Mouse (Mus musculus): ENCODE results near the gene Hist1h2bl. TPM values are rescaled to one million over a fixed set of nuclear protein-coding genes. Genes with fewer than 3 reads are reported as not detected.
"Not testable (repeated sequence)": the region's sequence is repeated elsewhere in the genome, so short reads cannot be mapped to it uniquely, and the experiment has no call there.

Gene Hist1h2bl
- total RNA-seq (2021): 10 to 100 TPM; 79.9 to 84.7 TPM
- long read RNA-seq, experiment 1: 0 reads
- long read RNA-seq, experiment 2: 0 reads

- intact Hi-C loops (cut with DNase I; ENCODE audit: low total_unique reads): not testable (repeated sequence)
- peak; percentile 46 for DNase-seq
Observed at GRCm38 (mm10) chr13:21715864-21716539, at the start of gene Hist1h2bl, which contains the start of gene Hist1h2ai. Gene Hist1h2bl, minus strand, starts transcription at chr13:21716143. Gene Hist1h2ai, plus strand, starts transcription at chr13:21716422.

DNA sequence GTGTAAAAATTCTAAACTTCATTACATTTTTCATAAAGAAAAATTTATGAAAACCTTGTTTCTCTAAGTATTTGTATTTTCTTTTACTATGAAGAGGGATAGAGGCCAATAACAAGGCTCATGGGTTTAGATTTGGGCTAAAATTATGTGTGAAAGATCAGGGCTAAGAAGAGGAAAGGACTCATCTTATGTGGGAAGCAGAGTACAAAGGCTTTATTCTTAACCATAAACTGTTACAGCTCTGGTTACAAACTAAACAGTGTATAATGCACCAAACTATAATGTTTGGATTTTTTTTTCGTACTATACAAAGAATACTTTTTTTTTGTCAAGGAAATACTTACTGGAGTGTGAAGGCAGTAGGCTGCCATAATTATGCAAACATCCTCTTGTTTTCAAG, 39.8 kb upstream of the Hist1h2bl start:
- no peak for DNase-seq
- intact Hi-C loops (cut with DNase I; ENCODE audit: low total_unique reads): no loop called here

DNA sequence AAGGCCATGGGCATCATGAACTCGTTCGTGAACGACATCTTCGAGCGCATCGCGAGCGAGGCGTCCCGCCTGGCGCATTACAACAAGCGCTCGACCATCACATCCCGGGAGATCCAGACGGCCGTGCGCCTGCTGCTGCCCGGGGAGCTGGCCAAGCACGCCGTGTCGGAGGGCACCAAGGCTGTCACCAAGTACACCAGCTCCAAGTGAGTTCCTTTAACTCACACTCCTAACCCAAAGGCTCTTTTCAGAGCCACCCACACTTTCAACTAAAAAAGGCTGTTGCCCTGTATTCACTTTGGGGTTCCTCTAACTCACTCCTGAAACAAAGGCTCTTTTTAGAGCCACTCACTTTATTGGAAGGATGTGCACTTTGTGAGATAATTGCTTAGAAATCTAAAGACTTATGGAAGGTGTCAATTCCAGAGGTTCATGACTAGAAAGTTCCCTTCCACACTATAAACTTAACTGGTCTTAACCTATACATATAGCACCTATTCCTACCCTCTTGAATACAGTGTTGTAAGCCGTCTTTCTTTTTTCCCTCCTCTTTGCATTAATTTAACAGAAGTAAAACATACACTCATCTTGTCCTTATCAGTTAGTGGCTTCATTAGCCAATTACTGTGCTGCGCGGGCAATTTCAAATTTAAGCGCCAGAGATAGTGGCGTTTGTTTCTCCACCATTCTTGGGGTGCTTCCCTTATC, 38.5 kb upstream of the Hist1h2bl start:
- DNase-seq; intact Hi-C loops (cut with DNase I; ENCODE audit: low total_unique reads): not testable (repeated sequence)

DNA sequence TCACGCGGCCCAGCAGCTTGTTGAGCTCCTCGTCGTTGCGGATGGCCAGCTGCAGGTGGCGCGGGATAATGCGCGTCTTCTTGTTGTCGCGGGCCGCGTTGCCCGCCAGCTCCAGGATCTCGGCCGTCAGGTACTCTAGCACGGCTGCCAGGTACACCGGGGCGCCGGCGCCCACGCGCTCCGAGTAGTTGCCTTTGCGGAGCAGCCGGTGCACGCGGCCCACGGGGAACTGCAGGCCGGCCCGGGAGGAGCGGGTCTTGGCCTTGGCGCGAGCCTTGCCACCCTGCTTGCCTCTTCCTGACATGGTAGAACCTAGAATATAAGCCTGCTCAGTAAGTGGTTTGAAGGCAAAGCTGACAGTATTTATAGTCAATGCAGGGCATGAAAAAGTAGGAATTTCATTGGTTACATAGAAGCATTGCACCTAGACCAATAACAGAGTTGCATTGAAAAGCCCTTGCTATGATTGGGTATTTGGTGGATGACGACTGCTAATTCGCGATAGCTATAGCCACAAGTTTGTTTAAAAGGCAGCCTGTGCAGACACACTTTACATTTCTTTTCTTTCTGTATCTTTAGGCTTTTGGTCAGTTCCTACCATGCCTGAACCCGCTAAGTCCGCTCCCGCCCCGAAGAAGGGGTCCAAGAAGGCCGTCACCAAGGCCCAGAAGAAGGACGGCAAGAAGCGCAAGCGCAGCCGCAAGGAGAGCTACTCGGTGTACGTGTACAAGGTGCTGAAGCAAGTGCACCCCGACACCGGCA, 37.8 kb upstream of the Hist1h2bl start, which contains the start of the genes Hist1h2ak and Hist1h2bn:
Hist1h2ak (minus strand) TSS at position 304 of the 762 bp plus-strand sequence.
Hist1h2bn (plus strand) TSS at position 600 of the 762 bp plus-strand sequence.
- intact Hi-C loops (cut with DNase I; ENCODE audit: low total_unique reads); DNase-seq: not testable (repeated sequence)

DNA sequence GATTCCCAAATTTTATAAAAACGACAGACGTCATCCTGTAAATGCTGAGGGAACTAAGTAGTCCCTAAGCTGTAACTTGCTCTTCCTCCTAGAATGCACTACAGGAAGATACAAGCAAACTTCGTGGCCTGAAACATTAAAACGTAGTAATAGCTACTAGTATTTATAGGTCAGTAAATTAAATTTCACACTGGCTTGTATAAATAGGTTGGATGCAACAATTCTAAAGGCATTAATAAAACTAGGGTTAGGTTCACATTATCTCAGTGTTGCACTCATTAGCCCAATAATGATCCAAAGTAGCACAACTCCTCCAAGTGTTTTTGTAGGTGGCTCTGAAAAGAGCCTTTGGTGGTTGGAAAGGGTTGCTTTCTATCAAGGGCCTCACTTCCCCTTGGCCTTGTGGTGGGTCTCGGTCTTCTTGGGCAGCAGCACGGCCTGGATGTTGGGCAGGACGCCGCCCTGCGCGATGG, 37.1 kb upstream of the Hist1h2bl start:
- DNase-seq: no peak
- intact Hi-C loops (cut with DNase I; ENCODE audit: low total_unique reads): no loop called here

- DNase-seq: no peak
- intact Hi-C loops (cut with DNase I; ENCODE audit: low total_unique reads): no loop called here
Observed at GRCm38 (mm10) chr13:21752356-21752755, 36.4 kb upstream of the Hist1h2bl start.

- intact Hi-C loops (cut with DNase I; ENCODE audit: low total_unique reads): no loop called here
Observed at GRCm38 (mm10) chr13:21751827-21752226, 35.9 kb upstream of the Hist1h2bl start.

GRCm38 (mm10) chr13:21751417-21751816, 35.5 kb upstream of the Hist1h2bl start:
- intact Hi-C loops (cut with DNase I; ENCODE audit: low total_unique reads): no loop called here

More at GRCm38 (mm10) chr13:21751827-21752226, 35.9 kb upstream of the Hist1h2bl start:
- DNase-seq: no peak

GRCm38 (mm10) chr13:21750159-21751017, 34.4 kb upstream of the Hist1h2bl start, which contains the start of gene Hist1h4k:
Gene Hist1h4k, minus strand, starts transcription at chr13:21750505.
- intact Hi-C loops (cut with DNase I; ENCODE audit: low total_unique reads): not testable (repeated sequence)
- DNase-seq: peak; percentile 84

More at GRCm38 (mm10) chr13:21751417-21751816, 35.5 kb upstream of the Hist1h2bl start:
- DNase-seq: no peak

DNA sequence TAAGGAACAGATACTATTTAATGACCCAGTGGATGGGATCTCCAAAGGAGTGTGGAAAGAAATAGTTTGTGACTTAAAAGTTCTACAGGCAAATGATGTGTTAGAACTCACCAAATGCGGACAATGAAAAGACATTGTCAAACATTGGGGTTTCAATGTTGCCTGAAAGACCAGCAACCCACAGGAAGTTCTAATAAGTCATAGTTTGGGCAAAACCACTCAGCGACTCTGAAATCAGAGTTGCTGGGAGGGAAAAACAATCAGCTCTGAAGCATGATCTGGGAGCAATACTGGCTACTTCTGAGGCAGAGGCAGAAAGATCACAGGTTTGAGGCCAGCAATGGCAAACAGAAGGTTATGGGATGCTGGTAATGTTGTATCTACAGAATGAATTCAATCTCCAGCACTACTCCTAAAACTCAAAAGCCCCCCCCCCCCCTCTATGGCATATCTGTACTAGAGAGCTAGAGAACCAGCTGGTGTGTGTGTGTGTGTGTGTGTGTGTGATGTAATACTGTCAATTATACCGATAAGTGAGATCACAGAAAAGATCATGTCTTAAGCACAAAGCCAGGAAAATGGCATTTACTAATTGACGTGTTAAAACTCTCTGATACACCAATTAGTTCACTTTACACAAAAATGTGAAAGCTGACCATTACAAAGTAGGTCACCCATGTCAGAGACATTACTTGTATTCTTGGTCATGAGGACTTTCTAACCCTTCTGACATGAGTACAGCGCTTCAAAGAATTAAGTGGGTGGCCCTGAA, 33.6 kb upstream of the Hist1h2bl start:
- intact Hi-C loops (cut with DNase I; ENCODE audit: low total_unique reads): no loop called here
- no peak for DNase-seq

GRCm38 (mm10) chr13:21745006-21745405, 29.1 kb upstream of the Hist1h2bl start:
- intact Hi-C loops (cut with DNase I; ENCODE audit: low total_unique reads): no loop called here
- no peak for DNase-seq

DNA sequence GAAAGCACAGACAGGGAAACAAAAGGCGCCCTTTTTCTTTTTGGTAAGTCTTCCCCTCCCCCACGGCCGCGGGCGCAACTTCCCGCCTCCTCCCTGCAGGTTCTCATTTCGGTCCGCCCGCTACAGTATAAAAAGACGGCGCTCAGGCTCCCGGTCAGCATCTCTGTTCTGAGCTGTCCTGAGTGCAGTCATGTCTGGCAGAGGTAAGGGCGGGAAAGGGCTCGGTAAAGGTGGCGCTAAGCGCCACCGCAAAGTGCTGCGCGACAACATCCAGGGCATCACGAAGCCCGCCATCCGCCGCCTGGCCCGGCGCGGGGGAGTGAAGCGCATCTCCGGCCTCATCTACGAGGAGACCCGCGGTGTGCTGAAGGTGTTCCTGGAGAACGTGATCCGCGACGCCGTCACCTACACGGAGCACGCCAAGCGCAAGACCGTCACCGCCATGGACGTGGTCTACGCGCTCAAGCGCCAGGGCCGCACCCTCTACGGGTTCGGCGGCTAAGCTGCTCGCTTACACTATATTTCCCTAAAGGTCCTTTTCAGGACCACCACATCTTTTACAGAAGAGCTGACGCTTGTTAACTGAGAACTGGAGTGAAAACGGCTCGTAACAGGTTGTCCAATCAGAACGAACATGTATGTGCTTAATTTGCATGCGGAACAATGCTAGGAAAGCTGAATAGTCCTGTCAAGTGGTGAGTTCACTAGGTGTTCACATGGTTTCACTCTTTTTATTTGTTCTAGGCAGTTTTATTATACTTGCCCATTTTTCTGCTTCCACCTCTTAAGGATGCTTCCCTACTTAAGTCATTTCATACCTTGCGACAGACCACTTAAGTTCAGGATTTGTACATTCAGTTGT, 19.2 kb upstream of the Hist1h2bl start, which contains the start of gene Hist1h4j:
Hist1h4j (plus strand) TSS at position 159 of the 862 bp plus-strand sequence.
- DNase-seq: peak; percentile 52
- intact Hi-C loops (cut with DNase I; ENCODE audit: low total_unique reads): not testable (repeated sequence)

DNA sequence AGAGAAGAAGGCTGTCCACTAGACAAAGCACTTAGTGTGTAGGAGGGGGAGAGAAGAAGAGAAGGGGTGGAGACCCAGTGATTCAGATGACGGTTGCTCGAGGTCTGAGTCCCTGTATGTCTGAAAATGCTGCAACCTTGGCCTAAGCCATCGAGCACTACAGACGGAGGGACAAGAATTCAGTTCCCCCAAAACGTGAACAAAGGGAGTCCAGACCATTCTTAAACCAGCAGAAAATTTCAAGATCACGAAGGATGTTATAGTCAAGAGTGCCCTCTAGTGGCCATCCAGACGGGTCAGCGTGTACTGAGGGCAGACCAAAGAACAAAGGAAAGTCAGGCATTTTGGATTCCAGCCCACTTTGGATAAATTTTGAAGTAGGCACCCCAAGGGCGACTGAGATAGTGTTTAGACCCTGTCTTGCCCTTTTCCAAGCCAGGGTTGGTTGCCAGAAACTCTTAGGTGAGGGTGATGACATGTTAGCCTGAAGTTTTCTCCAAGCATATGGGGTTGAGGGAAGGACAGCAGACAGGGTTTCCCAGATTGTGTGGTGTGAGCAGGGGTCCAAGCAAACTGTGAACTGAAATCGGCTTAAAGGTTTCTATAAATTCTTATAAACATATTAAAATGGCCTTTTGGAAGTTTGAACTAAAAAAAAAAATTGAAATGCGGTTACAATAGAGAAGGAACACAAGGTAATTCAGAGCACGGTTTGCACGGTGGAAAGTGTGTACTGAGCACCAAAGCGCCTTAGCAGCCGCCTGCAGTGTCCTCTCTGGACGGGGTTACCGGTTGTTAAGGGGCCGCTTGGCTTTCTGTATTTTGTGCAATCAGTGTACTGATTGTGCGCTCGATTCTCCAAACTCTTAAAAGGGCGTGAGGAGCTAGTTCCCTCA, 18.3 kb upstream of the Hist1h2bl start:
- intact Hi-C loops (cut with DNase I; ENCODE audit: low total_unique reads): no loop called here

DNA sequence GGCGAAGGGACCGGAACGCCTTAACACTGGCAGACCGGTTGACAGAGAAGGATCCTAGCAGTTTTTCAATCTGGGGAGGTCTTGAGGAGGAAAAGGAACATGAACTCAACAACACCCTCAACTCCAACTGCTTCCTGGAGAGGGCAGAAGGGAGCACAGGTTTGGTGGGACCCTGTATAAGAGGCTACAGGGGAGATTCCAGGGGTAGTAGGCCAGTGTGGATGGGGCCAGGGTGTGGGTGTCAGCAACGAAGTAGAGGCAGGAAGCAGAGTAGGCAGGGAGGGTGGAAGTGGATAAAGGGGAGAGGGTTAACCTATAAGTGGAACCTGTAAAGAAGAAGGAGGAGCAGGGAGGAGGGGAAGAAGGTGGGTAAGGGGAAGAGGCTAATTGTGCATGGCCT, 17.5 kb upstream of the Hist1h2bl start:
- intact Hi-C loops (cut with DNase I; ENCODE audit: low total_unique reads): no loop called here
- DNase-seq: no peak

More for the DNA sequence above, 18.3 kb upstream of the Hist1h2bl start:
- peak; percentile 60 for DNase-seq

- intact Hi-C loops (cut with DNase I; ENCODE audit: low total_unique reads): no loop called here
- no peak for DNase-seq
Observed at GRCm38 (mm10) chr13:21729544-21729943, 13.6 kb upstream of the Hist1h2bl start.
